Mouse (Mus musculus): ENCODE data around the gene Gna13. TPM values are rescaled to one million over a fixed set of nuclear protein-coding genes. Genes with fewer than 3 reads are reported as not detected.

Gene Gna13
- polyA plus RNA-seq, 1 experiment from 2014 or later: 32.7 TPM

DNA sequence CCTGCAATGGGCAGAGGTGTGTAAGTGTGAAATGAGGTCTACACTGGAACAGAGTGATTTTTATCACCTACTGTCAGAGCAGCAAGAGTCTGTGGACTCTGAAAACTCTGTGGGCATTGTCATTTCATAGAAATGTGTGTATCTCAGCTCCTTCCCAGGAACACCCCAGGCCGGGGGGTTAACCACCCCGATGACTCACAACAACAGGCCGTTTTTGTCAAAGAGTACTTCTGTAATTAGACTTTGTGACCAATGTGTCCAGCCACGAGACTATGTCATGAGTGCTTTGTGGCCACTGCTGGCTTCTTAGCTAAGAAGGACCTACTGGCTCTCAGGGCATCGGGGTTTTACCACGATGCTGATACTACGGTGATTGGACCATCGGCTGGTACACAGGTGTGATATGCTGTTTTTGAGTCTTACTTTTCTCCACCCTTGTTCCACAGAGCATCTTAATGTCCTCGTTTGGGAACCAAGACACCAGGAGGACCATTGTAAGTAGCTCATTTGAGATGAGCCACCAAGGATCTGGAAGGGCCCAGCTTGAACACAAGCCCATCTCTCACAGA lies 54.9 kb downstream of the Gna13 start:
- H3K9ac ChIP-seq: no peak overlapping the region
- WGBS: 80% methylated on average over 9 of the region's 9 CpGs
- no peak overlapping the region for H3K27ac ChIP-seq
- no peaks in the 10 kb centered on the region for H3K9me3 ChIP-seq
- H3K36me3 ChIP-seq: no peaks in the 10 kb centered on the region
- 0 out of 2 replicates have a peak, but pooled peaks cover 3% of the 10 kb centered on the region for H3K4me1 ChIP-seq (replicated peaks)
- no peaks in the 10 kb centered on the region for H3K27me3 ChIP-seq (replicated peaks)
- ATAC-seq: no peak
- H3K4me2 ChIP-seq (replicated peaks): no peak overlapping the region
- H3K4me3 ChIP-seq (replicated peaks): no peak overlapping the region

DNA sequence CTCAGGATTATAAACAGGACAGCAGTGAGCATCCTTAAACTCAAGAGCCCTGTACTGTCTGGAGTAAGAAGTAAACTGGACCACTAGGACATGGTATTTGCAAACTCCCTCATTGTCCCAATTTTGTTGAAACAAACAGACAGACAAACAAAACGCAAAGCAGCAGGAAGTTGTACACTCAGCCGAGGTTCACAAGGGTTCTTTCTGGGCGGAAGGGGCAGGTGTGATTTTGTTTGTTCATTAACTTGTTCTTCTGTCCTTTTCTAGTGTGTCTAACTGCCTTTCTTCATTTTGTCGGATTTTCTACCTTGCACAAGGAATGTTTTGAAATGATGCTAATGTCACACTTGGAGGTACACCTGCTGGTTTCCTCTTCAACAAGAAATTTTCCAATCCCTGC lies 56.8 kb downstream of the Gna13 start:
- Histone ChIP-seq H3K27ac (no peak overlapping the region), H3K4me3 (replicated peaks) (no peak overlapping the region), H3K9ac (no peak overlapping the region), H3K27me3 (replicated peaks) (no peaks in the 10 kb centered on the region), H3K36me3 (no peaks in the 10 kb centered on the region), H3K4me1 (replicated peaks) (0 out of 2 replicates have a peak, but pooled peaks cover 3% of the 10 kb centered on the region), H3K9me3 (no peaks in the 10 kb centered on the region), H3K4me2 (replicated peaks) (no peak overlapping the region)
- ATAC-seq: no peak
- 48% methylated on average over 4 of the region's 4 CpGs for WGBS

DNA sequence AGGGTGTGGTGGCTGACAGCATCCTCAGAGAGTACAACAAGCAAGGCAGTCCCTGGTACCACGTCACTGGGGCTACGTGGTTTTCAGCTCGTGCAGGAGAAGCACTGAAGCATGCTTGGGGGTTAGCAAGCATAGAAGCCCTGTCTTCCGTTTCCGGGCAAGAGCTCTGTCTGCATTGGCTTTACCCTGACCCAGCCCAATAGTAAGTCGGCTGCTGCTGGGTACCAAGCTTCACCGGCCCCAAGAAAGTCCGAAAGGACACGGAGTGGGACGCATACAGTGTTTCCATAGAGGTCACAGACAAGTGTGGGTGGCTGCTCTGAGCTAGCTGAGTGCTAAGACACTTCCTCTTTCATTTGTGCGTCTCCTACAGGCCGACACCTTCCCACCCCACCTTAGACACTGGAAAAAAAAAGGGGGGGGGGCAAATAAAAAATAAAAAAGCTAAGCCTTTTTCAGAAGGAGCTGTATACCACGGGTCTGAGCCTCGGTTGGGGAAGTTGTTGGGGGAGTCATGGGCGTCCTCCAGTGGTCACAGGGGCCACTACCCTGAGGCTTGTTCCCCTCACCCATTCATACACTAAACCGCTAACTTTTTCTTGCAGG lies 57.4 kb downstream of the Gna13 start:
- ATAC-seq: no peak
- no peak overlapping the region for H3K4me3 ChIP-seq (replicated peaks)
- 54% methylated on average over 16 of the region's 16 CpGs for WGBS
- H3K27ac ChIP-seq: no peak overlapping the region
- H3K9me3 ChIP-seq: no peaks in the 10 kb centered on the region
- no peak overlapping the region for H3K9ac ChIP-seq
- H3K36me3 ChIP-seq: no peaks in the 10 kb centered on the region
- 0 out of 2 replicates have a peak, but pooled peaks cover 3% of the 10 kb centered on the region for H3K4me1 ChIP-seq (replicated peaks)
- no peaks in the 10 kb centered on the region for H3K27me3 ChIP-seq (replicated peaks)
- peak overlapping the region; percentile 17; the same call in 1 of the 2 replicates for H3K4me2 ChIP-seq (replicated peaks)

DNA sequence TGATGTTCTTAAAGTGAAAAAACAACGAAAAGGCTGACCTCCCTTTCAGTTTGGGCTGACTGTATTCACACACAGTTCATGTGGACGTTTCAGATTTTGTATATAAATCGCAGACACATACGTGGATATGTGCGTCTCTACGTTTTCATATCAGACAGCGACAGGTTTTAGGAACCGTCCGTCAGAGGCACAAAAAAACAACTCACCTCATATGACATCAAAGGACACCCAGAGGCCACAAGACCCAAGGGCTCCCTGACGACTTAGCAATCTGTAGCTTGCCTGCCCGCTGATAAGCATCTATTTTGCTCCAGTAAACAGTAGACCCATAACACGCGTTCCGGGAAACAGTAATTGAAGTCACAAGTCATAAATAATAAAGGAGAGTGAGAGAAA lies 57.9 kb downstream of the Gna13 start:
- Histone ChIP-seq H3K9me3 (no peaks in the 10 kb centered on the region), H3K27me3 (replicated peaks) (no peaks in the 10 kb centered on the region), H3K9ac (no peak overlapping the region), H3K4me3 (replicated peaks) (no peak overlapping the region), H3K27ac (no peak overlapping the region), H3K4me2 (replicated peaks) (no peak overlapping the region), H3K36me3 (no peaks in the 10 kb centered on the region), H3K4me1 (replicated peaks) (0 out of 2 replicates have a peak, but pooled peaks cover 6% of the 10 kb centered on the region)
- no peak for ATAC-seq
- 81% methylated on average over 14 of the region's 14 CpGs for WGBS

DNA sequence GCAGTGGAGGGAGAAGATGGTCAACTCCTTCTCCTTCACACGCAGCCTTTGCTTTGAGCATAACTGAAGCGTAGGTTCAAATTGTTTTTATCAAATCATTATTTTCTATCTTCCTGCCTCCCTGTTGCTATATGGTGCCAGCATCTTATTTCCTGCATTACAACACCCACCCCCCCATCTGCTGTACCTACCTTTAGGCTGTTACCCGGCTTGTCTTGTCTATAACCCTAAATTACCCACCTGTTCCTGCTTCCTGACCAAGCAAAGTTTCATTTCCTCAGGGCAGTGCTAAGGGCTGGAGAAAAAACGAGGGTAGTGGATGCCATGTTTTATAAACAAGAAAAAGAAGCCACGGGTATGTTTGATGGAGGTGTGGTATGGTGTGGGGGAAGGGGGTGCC lies 58.6 kb downstream of the Gna13 start:
- Histone ChIP-seq H3K4me1 (replicated peaks) (0 out of 2 replicates have a peak, but pooled peaks cover 6% of the 10 kb centered on the region), H3K9me3 (no peaks in the 10 kb centered on the region), H3K4me3 (replicated peaks) (no peak overlapping the region), H3K9ac (no peak overlapping the region), H3K36me3 (no peaks in the 10 kb centered on the region), H3K27me3 (replicated peaks) (no peaks in the 10 kb centered on the region), H3K4me2 (replicated peaks) (no peak overlapping the region), H3K27ac (no peak overlapping the region)
- ATAC-seq: no peak
- WGBS: 71% methylated on average over 5 of the region's 5 CpGs

DNA sequence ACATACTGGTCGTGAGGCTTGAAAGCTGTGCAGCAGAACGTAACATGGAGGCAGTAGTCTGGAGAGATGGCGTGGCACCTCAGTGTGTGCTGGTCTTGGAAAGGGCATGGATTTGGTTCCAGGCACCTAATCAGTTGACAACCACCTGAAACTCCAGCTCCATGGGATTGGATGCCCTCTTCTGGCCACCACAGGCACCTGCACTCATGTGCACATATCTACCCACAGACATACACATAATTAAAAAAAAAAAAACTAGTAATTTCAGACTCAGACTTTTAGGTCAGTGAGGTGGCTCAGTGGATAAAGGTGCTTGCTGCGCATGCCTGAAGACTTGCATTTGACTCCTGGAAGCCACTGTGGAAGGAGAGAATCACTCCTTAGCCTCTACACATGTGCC lies 59.6 kb downstream of the Gna13 start:
- Histone ChIP-seq H3K4me3 (replicated peaks) (no peak overlapping the region), H3K27me3 (replicated peaks) (no peaks in the 10 kb centered on the region), H3K4me1 (replicated peaks) (peaks cover 8% of the 10 kb centered on the region; the same call in 1 of the 2 replicates), H3K36me3 (no peaks in the 10 kb centered on the region), H3K27ac (no peak overlapping the region), H3K9me3 (no peaks in the 10 kb centered on the region), H3K9ac (no peak overlapping the region), H3K4me2 (replicated peaks) (no peak overlapping the region)
- 98% methylated on average over 4 of the region's 4 CpGs for WGBS
- no peak for ATAC-seq

DNA sequence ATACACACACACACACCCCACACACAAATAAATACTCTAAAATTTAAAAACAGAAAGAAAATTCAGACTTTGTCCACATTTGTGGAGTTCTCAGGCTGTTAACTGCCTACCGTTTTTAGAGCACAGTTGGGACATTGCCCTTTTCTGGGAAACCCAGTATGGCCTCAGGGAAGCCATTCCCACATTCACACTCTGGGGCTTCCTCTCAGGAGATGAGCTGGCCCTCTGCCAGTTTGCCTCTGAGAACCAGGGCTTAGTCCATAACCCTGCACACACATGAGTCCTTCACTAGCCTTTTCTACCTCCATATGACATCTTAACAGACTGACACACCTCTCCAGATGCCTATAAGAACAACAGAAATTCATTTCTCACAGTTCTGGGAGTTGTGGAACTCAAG lies 60.7 kb downstream of the Gna13 start:
- Histone ChIP-seq H3K27me3 (replicated peaks) (no peaks in the 10 kb centered on the region), H3K4me2 (replicated peaks) (no peak overlapping the region), H3K4me3 (replicated peaks) (no peak overlapping the region), H3K27ac (no peak overlapping the region), H3K9ac (no peak overlapping the region), H3K9me3 (no peaks in the 10 kb centered on the region), H3K36me3 (no peaks in the 10 kb centered on the region), H3K4me1 (replicated peaks) (peaks cover 8% of the 10 kb centered on the region; the same call in 1 of the 2 replicates)
- no peak for ATAC-seq
- 73% methylated on average over 1 of the region's 1 CpGs for WGBS

DNA sequence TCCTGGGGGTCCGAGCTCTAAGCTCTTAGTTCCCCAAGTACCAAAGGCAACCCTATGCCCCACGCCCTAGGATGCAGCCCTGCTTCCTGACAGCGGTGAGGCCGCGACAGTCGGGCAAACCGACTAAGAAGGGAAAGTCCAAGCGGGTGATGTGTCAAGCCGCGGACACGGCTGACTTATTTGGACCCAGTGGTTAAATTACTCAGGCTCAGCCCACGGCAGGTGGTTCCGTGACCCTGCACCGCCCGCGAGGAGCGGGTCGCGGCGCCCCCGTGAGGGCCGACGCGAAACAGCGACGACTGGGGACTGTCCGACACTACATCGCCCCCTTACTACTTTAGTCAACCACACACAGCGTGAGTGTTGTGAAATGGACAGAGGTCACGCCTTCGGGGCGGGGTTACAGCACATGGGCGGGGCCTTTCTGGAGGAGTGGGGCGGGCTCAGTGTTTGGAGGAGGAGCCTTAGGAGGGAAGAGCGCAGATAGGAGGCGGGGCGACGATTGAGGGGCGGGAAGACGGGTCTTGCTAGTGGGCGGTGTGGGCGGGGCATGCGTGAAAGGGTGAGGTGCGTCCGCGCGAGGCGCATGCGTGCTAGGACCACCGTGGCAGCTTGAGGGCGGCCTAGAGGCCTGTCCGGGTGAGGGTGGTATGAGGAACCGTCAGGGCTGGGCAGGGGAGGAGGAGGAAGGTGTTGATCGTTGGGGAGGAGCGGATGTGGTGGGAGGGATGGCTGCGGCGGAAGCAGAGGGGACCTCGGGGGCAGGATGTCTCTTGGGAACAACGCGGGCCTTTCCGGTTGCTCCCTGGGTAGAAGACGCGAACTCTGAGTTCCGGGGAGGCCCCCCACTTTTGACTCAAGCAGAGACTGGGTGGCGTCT lies 63.0 kb downstream of the Gna13 start, which contains the start of gene Amz2:
Amz2 (plus strand) TSS at position 555 of the 880 bp plus-strand sequence.
- peaks cover 5% of the 10 kb centered on the region; the same call in 1 of the 2 replicates for H3K4me1 ChIP-seq (replicated peaks)
- peak within 1 kb of the TSS; percentile 88 for H3K27ac ChIP-seq
- H3K4me3 ChIP-seq (replicated peaks): peak within 1 kb of the TSS; percentile 62
- H3K9me3 ChIP-seq: no peaks in the 10 kb centered on the region
- H3K9ac ChIP-seq: peak within 1 kb of the TSS; percentile 61
- under 1% methylated on average over 65 of the region's 65 CpGs for WGBS
- H3K36me3 ChIP-seq: peaks cover 13% of the 10 kb centered on the region; the same call in 1 of the 2 replicates
- peak; percentile 98 for ATAC-seq
- H3K27me3 ChIP-seq (replicated peaks): no peaks in the 10 kb centered on the region
- peak within 1 kb of the TSS; percentile 76 for H3K4me2 ChIP-seq (replicated peaks)

DNA sequence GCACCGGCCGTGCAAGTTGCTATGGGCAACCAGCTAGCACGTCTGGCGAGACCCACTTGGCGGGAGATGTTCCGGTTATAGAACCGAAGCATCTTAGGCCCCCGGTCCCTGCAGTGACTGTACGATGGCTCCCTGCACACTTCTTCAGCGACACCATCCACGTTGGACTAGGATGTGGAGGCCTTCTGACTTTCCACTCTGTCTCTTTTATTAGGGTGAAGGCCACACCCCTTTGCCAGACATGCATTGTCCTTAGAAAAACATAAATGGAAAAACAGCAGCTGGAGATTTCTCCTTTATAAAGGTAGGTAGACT lies 63.6 kb downstream of the Gna13 start:
- Histone ChIP-seq H3K27me3 (replicated peaks) (no peaks in the 10 kb centered on the region), H3K27ac (peak overlapping the region; percentile 88), H3K9ac (peak overlapping the region; percentile 61), H3K9me3 (no peaks in the 10 kb centered on the region), H3K4me3 (replicated peaks) (peak overlapping the region; percentile 62), H3K36me3 (peaks cover 14% of the 10 kb centered on the region; the same call in 1 of the 2 replicates), H3K4me2 (replicated peaks) (peak overlapping the region; percentile 76), H3K4me1 (replicated peaks) (peaks cover 5% of the 10 kb centered on the region; the same call in 1 of the 2 replicates)
- ATAC-seq: no peak
- under 1% methylated on average over 11 of the region's 11 CpGs for WGBS

DNA sequence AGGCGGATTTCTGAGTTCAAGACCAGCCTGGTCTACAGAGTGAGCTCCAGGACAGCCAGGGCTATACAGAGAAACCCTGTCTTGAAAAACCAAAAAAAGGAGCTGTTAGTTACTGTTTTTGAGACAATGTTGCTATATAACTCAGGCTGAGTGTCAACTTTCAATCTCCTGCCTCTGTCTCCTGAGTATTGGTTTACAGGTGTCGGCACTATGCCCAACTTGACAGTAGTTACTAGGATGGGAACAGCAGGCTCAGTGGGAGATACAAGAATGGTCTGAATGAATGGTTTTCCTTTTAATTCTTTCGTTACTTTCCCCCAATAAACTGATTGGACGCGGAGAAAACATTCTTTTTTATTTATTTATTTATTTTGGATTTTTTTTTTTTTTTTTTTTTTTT lies 64.7 kb downstream of the Gna13 start:
- Histone ChIP-seq H3K9ac (no peak overlapping the region), H3K36me3 (peaks cover 14% of the 10 kb centered on the region; the same call in 1 of the 2 replicates), H3K9me3 (no peaks in the 10 kb centered on the region), H3K27me3 (replicated peaks) (no peaks in the 10 kb centered on the region), H3K27ac (no peak overlapping the region), H3K4me1 (replicated peaks) (peaks cover 8% of the 10 kb centered on the region; the same call in 1 of the 2 replicates), H3K4me2 (replicated peaks) (no peak overlapping the region), H3K4me3 (replicated peaks) (no peak overlapping the region)
- 94% methylated on average over 5 of the region's 5 CpGs for WGBS
- ATAC-seq: no peak

DNA sequence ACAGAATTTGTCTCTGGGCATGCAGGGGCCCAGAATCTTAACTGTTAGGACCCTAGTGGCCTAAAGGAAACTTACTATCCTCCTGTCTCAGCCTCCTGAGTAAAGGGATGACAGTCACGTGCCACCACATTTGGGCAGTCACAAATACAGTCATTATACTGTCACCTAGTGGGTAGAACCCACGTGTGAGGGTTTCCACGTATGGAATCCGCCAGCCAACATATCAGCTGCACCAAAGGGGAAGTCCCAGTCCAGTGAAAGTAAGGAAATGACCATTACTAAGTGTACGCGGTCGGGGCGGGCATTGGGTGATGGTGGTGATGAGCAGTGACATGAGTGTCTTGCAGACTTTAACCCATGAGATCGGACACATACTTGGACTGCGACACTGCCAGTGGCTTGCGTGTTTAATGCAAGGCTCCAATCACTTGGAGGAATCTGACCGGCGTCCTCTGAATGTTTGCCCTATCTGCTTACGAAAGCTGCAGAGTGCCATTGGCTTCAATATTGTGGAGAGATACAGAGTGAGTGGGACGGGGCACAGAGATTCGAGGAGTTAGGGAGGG lies 71.7 kb downstream of the Gna13 start:
- 94% methylated on average over 16 of the region's 16 CpGs for WGBS
- ATAC-seq: no peak

DNA sequence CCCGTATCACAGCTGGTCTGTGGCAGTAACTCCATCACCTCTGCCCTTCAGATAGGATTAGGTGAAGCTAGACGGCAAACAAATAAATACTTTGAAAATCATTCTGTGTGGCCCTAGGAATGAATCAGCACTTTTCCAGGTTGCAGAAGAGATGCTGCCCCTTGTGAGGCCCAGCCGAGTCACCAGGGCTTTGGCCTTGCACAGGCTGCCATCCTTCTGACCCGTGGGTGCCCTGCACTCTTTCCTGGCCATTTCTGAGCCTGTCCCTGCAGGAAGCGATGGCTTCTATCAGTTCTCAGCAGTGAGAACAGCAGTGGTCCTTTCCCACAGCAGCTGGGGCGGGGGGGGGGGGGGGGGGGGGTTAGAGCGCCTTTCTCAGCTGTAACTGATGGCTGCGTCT lies 74.3 kb downstream of the Gna13 start:
- no peak for ATAC-seq
- H3K36me3 ChIP-seq: peaks cover 20% of the 10 kb centered on the region; the same call in 1 of the 2 replicates

More for the DNA sequence above, 71.7 kb downstream of the Gna13 start:
- H3K27ac ChIP-seq: no peak overlapping the region
- H3K9me3 ChIP-seq: no peaks in the 10 kb centered on the region
- no peak overlapping the region for H3K4me3 ChIP-seq (replicated peaks)
- no peak overlapping the region for H3K9ac ChIP-seq
- H3K36me3 ChIP-seq: peaks cover 30% of the 10 kb centered on the region; the same call in 1 of the 2 replicates
- H3K4me1 ChIP-seq (replicated peaks): peaks cover 3% of the 10 kb centered on the region; the same call in 1 of the 2 replicates
- no peak overlapping the region for H3K4me2 ChIP-seq (replicated peaks)
- H3K27me3 ChIP-seq (replicated peaks): no peaks in the 10 kb centered on the region

More for the DNA sequence above, 74.3 kb downstream of the Gna13 start:
- Histone ChIP-seq H3K27me3 (replicated peaks) (no peaks in the 10 kb centered on the region), H3K4me1 (replicated peaks) (peaks cover 7% of the 10 kb centered on the region; the same call in 1 of the 2 replicates), H3K9me3 (no peaks in the 10 kb centered on the region), H3K9ac (no peak overlapping the region), H3K27ac (no peak overlapping the region), H3K4me3 (replicated peaks) (no peak overlapping the region), H3K4me2 (replicated peaks) (no peak overlapping the region)
- 70% methylated on average over 8 of the region's 8 CpGs for WGBS

All from intestine, embryonic 15.5 days (tissue).